Mouse (Mus musculus) Patski (cell line): Measurements from ENCODE around the gene Lrmda. TPM values are rescaled to one million over a fixed set of nuclear protein-coding genes. Genes with fewer than 3 reads are reported as not detected.

Experiments used
- ATAC-seq: fragments of 100-300 bp; one replicate; pipeline ENCODE4 v1.8.0; 2021
- CTCF ChIA-PET: fragments of 350-600 bp; sonication (Branson Sonifier 250); formaldehyde crosslinking; loops from one replicate; lab custom pipeline; 2022; ENCODE audit warnings: inconsistent platforms; lab: Charles Lee
- POLR2A ChIA-PET: fragments of 350-600 bp; sonication (Branson Sonifier 250); formaldehyde crosslinking; loops from one replicate; lab custom pipeline; 2022; ENCODE audit warnings: antibody characterized with exemption, inconsistent platforms; lab: Charles Lee
- DNase-seq: peaks from one replicate; pipeline ENCODE4 v3.0.0-alpha.2; 2011; ENCODE audit warnings: low read depth, low spot score
- H3K27me3 ChIP-seq: fragments of 371-371 bp; one replicate; pipeline ENCODE4 v1.5.1; 2021
- CTCF ChIP-seq: fragments of 100-300 bp; IDR thresholded peaks from one replicate; pipeline ENCODE4 v1.5.1; 2021
- in situ Hi-C: fragments of 300-500 bp; cut with MboI; formaldehyde crosslinking; loops from 3 replicates; pipeline ENCODE4 v1.11.1; 2018; ENCODE audit warnings: low pct_unique_long_range_greater_than_20kb, mixed read lengths
- polyA plus RNA-seq: library from polyadenylated mRNA; unstranded; gene quantifications from one replicate; pipeline ENCODE4 v1.2.3, GENCODE M21; 2021

The Lrmda gene
- polyA plus RNA-seq, 1 experiment from 2014 or later = 0.26 TPM

DNA sequence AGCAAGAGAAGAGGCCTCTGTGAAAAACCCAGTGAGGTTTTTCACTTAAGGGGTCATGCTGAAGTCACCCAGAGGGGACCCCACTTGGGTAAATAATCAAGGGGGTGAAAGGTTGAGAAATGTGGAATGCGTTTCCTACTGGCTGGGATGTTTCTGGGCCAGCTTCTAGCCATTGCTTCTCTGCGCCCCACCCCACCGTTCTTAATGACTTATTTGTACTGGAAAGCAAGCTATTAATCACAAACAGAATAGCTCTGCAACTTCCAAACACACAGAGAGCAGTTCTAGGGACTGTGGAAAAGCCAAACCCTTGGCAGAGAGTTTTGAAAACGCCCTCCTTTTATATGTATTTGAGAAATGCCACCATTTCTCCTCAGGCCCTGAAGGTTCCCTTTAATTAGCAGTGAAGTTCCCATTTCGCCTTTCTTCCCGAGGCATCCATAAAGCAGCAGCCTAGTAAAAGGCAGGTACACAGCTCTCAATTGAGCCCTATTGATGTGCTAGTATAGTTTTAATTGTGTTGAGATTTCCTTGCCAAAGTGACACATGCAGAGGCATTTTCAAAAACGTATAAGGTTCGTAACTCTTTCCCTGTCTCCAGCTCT lies 70.5 kb downstream of the Lrmda start:
- POLR2A ChIA-PET = no interaction called here
- no peak for DNase-seq
- ATAC-seq = no peak
- no peak for TF ChIP-seq CTCF
- in situ Hi-C loops = no loop called here
- H3K27me3 ChIP-seq = no peaks in the 10 kb centered on the region
- CTCF ChIA-PET = interaction anchor here (1.1 kb wide), 1 partner anchor 29 kb away, joined by 3 read pairs; no protein-coding TSS in a partner anchor

DNA sequence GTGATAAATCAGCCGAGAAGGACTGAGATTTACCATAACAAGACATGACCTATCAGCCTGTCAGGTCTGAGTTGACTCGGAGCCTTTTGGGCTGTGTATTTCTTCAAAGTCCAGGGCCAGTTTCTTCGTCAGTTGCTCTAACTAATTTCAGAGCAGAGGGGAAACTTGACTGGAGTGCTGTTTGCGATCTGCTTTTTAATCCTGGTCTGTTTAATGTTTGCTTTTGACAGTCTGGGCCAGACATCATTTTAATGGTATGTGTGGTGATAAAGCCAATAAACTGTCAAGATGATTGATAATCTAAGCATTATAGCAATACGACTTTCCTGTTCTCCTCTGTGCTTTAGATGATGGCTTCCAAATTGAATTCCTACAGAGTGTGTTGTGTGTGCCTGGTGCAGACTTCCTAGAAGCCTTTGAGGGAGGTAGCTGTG lies 71.3 kb downstream of the Lrmda start:
- ATAC-seq = no peak
- H3K27me3 ChIP-seq = peaks cover under 1% of the 10 kb centered on the region
- POLR2A ChIA-PET = no interaction called here
- CTCF ChIA-PET = no interaction called here
- no peak for DNase-seq
- in situ Hi-C loops = no loop called here
- TF ChIP-seq CTCF = no peak

DNA sequence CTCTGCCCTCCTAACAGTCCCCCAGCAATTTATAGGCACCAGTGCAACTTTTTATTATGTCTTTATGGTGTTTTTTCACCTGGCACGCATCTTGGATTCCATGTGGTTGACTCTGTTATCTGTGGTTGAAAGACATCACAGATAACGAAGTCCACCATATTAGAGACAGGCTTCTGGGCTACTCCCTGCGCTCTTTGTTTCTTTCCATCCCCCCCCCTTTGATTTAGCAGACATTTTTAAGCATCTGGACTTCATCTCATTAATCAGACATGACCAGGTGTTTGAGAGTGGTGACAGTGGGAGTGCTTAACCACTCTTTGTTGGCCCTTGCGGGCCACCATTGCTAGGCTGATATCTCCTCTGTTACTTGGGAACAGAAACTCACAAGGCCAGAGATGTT lies 71.8 kb downstream of the Lrmda start:
- in situ Hi-C loops = no loop called here
- POLR2A ChIA-PET = no interaction called here
- CTCF ChIA-PET = no interaction called here
- ATAC-seq = no peak
- DNase-seq = no peak
- peaks cover 5% of the 10 kb centered on the region for H3K27me3 ChIP-seq
- TF ChIP-seq CTCF = no peak

DNA sequence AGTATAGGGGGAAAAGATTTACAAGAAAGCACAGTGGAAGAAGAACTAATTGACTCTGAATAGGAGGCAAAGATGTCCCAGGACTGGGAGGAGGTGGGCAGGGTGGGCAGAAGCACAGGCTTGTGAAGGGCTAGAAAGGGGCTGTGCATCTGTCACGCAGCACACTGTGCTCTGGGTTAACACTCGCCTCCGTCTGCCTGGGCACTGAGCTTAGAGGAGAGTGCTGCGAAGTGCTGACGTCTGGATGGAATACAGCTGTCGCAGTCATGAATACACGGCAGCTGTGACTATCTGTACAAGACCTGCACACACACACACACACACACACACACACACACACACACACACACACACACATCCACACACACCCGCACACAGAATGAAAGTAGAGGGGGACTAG lies 73.6 kb downstream of the Lrmda start:
- ATAC-seq (no peak), DNase-seq (no peak)
- peaks cover 8% of the 10 kb centered on the region for H3K27me3 ChIP-seq
- ChIA-PET POLR2A (no interaction called here), CTCF (interaction anchor here (1.7 kb wide), 1 partner anchor 9 kb away, joined by 5 read pairs; no protein-coding TSS in a partner anchor)
- TF ChIP-seq CTCF = no peak
- in situ Hi-C loops = no loop called here

DNA sequence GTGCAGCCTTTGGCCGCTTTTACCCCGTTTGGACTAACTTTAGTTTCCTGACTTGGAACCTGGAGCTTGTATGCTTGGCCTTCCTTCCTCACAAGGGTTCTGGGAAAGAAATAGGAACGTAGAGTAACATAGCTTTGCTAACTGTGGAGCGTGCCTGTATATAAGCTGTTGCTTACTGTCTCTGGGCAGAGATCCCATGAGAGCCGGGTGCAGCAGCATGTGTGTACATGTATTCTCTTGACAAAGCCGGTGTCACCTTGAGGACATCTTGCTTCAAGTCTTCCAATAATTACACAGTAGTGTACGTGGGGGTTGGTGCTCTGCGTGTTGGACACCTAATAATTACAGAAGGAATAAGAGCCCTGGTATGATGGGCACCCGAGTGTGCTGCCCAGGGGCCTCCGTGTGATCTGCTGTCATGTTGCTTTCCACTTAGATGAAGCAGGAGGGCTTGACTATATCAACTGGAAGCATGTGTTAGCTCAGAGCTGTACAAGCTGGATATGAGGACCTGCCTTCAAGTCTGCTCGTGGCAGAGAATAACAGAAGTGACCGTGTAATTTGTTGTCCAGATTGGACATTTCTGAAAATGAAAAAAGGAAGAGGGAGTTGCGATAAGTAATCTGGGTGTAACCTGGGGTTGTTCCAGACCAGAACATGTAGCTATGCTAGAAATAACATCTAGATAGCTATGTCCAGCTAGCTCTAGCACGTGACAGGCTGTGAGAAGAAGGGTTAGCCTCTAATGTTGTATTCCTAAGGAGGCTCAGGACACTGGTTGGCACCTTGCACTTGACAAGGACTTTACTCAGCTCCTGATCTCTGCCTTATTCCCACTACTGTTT lies 82.7 kb downstream of the Lrmda start:
- DNase-seq (no peak), ATAC-seq (no peak)
- TF ChIP-seq CTCF = no peak
- no peaks in the 10 kb centered on the region for H3K27me3 ChIP-seq
- in situ Hi-C loops = no loop called here
- ChIA-PET POLR2A (no interaction called here), CTCF (interaction anchor here (1.0 to 1.2 kb wide), 2 partner anchors 8 to 23 kb away, joined by 3 to 5 read pairs; no protein-coding TSS in a partner anchor)

DNA sequence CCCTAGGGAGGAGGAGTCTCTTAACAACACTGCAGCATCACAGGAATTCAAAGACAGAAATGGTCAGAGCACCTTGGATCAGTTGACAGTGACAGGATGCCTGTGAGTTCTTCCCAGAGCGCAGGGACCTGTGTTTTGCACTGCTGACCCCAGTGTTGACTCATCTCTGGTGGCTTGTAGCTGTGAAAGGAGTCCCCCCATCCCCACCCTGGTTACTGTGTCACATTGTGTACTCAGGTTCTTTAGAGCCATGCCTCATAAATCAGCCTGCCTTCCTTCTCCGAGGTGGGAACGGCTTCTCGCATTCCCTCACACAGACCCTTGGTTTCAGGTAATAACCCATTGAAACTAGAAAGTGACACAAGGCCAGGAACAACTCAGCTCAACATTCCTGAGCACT lies 86.3 kb downstream of the Lrmda start:
- no peak for TF ChIP-seq CTCF
- ChIA-PET POLR2A (no interaction called here), CTCF (no interaction called here)
- DNase-seq (no peak), ATAC-seq (no peak)
- no peaks in the 10 kb centered on the region for H3K27me3 ChIP-seq
- in situ Hi-C loops = no loop called here

DNA sequence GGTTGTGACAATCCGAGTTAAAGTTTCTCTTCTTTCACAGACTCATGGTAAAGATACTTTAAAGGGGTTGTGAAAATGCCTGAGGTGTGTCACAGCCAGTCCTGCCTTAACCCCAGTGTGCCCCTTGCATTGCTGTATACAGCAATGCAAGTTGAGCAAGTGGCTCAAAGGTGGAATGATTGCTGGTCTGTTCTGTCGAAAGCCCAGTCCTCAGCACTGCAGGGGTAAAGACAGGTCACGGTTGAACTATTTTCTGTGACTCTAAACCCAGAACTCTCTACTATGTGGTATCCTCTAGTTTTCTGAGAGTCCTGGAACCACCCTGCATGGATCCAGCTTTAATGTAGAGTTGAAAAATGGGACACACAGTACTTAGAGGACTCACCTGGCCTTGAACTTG lies 87.3 kb downstream of the Lrmda start:
- ATAC-seq (no peak), DNase-seq (no peak)
- no peaks in the 10 kb centered on the region for H3K27me3 ChIP-seq
- in situ Hi-C loops = no loop called here
- ChIA-PET CTCF (no interaction called here), POLR2A (no interaction called here)
- no peak for TF ChIP-seq CTCF

DNA sequence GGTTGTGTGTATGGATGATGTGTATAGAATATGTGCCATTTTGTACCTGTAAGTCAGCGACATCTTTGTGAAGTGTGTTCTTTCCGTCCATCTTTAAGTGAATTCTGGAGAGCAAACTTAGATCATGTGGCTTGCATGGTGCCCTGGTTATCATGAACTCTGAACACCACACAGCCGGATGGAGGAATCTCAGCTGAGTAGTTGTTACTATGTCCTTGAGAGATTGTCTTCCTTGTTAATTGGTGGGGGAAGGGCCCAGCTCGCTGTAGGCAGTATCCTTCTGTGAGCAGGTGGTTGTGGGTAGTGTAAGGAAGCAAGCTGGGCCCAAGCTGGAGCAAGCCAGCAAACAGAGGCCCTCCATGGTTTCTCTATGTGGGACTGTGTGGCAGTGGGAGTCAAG lies 89.9 kb downstream of the Lrmda start:
- ChIA-PET CTCF (no interaction called here), POLR2A (no interaction called here)
- in situ Hi-C loops = no loop called here

DNA sequence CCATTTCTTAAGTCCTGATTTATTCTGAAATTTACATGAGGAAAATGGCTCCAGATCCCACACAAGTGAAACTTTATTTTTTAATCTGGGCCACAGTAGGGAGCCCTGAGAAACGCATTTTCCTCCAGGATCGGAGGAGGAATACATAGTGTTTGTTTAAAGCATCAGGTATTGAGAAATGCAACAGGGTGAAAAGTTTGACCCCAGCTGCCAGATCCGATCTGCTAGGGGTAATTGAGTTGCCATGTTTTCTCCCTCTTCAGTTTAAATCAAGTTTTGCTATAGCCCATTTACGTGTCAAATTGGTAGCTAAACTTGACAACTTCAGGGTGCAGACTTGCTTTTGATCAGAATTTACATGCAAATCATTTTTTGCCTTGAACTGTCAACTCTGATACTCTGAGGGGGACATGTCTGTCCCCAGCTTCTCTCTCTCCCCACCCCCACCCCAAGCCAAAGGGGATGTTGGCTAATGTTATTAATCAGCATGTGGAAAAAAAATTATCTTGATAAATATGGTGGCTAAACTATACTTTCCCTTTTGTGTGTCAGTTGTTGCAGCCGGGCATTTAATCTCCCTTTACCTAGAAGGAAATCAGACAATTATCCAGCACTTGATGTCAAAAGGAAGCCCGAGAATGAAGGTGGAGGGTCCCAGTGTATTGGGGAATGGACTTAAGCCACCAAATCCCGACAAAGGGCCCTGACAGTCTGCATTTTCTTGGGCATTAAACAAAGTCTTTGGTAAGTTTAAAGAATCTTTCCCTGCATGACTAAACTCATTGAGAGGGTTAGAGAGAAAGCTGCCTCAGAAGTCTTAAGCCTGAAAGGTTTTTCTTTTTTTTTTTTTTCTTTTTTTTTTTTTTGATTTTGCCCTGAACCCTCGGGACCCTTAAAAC lies 94.2 kb downstream of the Lrmda start:
- ATAC-seq = no peak
- ChIA-PET CTCF (interaction anchor here (1.5 kb wide), 1 partner anchor 31 kb away, joined by 3 read pairs; no protein-coding TSS in a partner anchor), POLR2A (interaction anchor here (0.7 kb wide), 1 partner anchor 87 kb away, joined by 4 read pairs; no protein-coding TSS in a partner anchor)
- in situ Hi-C loops = no loop called here
- H3K27me3 ChIP-seq = peaks cover 4% of the 10 kb centered on the region
- DNase-seq = no peak
- TF ChIP-seq CTCF = no peak

More for the DNA sequence above, 89.9 kb downstream of the Lrmda start:
- ATAC-seq (no peak), DNase-seq (no peak)
- no peak for TF ChIP-seq CTCF
- no peaks in the 10 kb centered on the region for H3K27me3 ChIP-seq

DNA sequence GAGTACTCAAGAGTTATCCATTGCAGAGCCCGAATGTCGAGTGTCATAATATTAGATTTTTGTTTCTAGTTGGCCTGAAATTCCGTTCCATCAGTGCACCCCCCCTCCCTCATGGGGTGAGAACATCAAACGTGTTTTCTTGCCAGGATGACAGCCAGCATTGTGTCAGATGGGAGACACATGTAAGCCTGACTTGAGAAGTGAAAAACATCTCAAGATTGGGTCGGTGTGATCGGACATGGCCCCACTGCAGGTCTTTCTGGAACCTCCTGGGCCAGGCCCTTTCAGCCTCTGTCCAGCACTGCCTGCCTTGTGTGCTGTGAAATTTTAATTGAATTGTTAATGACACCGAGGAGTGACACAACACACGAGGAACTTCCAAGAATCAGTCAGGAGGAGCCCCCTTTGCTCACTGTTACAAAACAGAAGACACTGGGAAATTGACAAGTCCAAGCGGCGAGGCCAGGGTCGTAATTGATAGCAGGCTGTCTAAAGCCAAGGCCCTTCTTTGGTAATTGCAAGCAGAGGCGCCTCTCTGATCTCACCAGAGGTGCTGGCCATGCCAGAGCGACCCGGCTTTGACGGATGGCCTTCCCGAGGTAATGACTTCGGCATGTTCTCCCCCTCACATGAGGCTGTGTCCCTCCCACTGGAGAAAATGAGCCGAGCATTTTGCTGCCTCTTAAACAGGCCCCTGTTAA lies 95.3 kb downstream of the Lrmda start:
- H3K27me3 ChIP-seq = peaks cover 4% of the 10 kb centered on the region
- no peak for TF ChIP-seq CTCF
- POLR2A ChIA-PET = no interaction called here
- CTCF ChIA-PET = no interaction called here
- in situ Hi-C loops = no loop called here
- ATAC-seq (no peak), DNase-seq (no peak)
